Mouse (Mus musculus) hindbrain, embryonic 14.5 days (tissue): ENCODE data around the gene Prkcz. TPM values are rescaled to one million over a fixed set of nuclear protein-coding genes. Genes with fewer than 3 reads are reported as not detected.

ENCODE experiments used
- ATAC-seq: fragments of 200-750 bp; cut with Nextera tagmentation; 2 replicates; pipeline ENCODE4 v1.8.0; 2017; ENCODE audit warnings: moderate number of reproducible peaks, mild to moderate bottlenecking, moderate TSS enrichment, moderate library complexity; ENCODE audit not compliant: low FRiP score
- DNase-seq: peaks from one replicate; pipeline ENCODE4 v3.0.0-alpha.2; 2015; ENCODE audit warnings: low spot score
- H3K27ac ChIP-seq: fragments of 300-500 bp; sonication (generic); 2 replicates; pipeline ENCODE4 v1.5.1; 2014; ENCODE audit warnings: mild to moderate bottlenecking, moderate library complexity
- H3K27me3 ChIP-seq: fragments of 300-500 bp; sonication (generic); 2 replicates; pipeline ENCODE4 v1.6.1; 2014; ENCODE audit warnings: mild to moderate bottlenecking, low read length, mixed read lengths; ENCODE audit not compliant: control insufficient read depth, insufficient read depth
- H3K36me3 ChIP-seq: fragments of 300-500 bp; sonication (generic); replicated peaks from 2 replicates; pipeline ENCODE4 v1.6.1; 2014; ENCODE audit not compliant: control insufficient read depth, insufficient read depth
- H3K4me1 ChIP-seq: fragments of 300-500 bp; sonication (generic); replicated peaks from 2 replicates; pipeline ENCODE4 v1.6.1; 2014; ENCODE audit warnings: antibody characterized with exemption, low read length, mixed read lengths; ENCODE audit not compliant: control insufficient read depth, insufficient read depth
- H3K4me2 ChIP-seq: fragments of 300-500 bp; sonication (generic); replicated peaks from 2 replicates; pipeline ENCODE4 v1.6.1; 2014; ENCODE audit warnings: mild to moderate bottlenecking, moderate library complexity
- H3K4me3 ChIP-seq: fragments of 300-500 bp; sonication (generic); replicated peaks from 2 replicates; pipeline ENCODE4 v1.5.1; 2014; ENCODE audit warnings: mild to moderate bottlenecking, low read length
- H3K9ac ChIP-seq: fragments of 300-500 bp; sonication (generic); 2 replicates; pipeline ENCODE4 v1.6.1; 2014
- H3K9me3 ChIP-seq: fragments of 300-500 bp; sonication (generic); 2 replicates; pipeline ENCODE4 v1.6.1; 2016; ENCODE audit warnings: low read length; ENCODE audit not compliant: control insufficient read depth
- WGBS: fragments of 180-500 bp; shearing (Covaris S2); extraction: QIAGEN DNeasy Blood & Tissue Kit; methylation state at CpG from one replicate; pipeline ENCODE4 v1.1.7; 2014; 5-methylcytosine and 5-hydroxymethylcytosine counted together
- polyA plus RNA-seq: library from polyadenylated mRNA; unstranded; fragments of >200 nt; fragmentation: Nextera tagmentation; extraction: Ambion mirVana; gene quantifications from 2 replicates; pipeline ENCODE4 v1.2.1, GENCODE M21; 2014

Prkcz gene
- polyA plus RNA-seq, 1 experiment from 2014 or later, result 73.9 TPM

- no peaks in the 10 kb centered on the region for H3K27me3 ChIP-seq
Measured at GRCm38 (mm10) chr4:155323081-155323795, 37.9 kb downstream of the Prkcz start.

GRCm38 (mm10) chr4:155320281-155321244 is 40.6 kb downstream of the Prkcz start:
- no peaks in the 10 kb centered on the region for H3K9me3 ChIP-seq
- no peak overlapping the region for H3K4me3 ChIP-seq
- H3K36me3 ChIP-seq, result no peaks in the 10 kb centered on the region
- peaks cover 6% of the 10 kb centered on the region; the same call in 1 of the 2 replicates for H3K4me1 ChIP-seq
- peak; percentile 74 for ATAC-seq
- H3K9ac ChIP-seq, result peak overlapping the region; percentile 32
- peak; percentile 83 for DNase-seq
- H3K27ac ChIP-seq, result peak overlapping the region; percentile 78
- H3K4me2 ChIP-seq, result peak overlapping the region; percentile 19
- WGBS, result 55% methylated on average over 15 of the region's 15 CpGs
- no peaks in the 10 kb centered on the region for H3K27me3 ChIP-seq

More at GRCm38 (mm10) chr4:155323081-155323795, 37.9 kb downstream of the Prkcz start:
- DNase-seq (no peak), ATAC-seq (no peak)
- Histone ChIP-seq H3K4me3 (no peak overlapping the region), H3K9ac (no peak overlapping the region), H3K36me3 (no peaks in the 10 kb centered on the region), H3K4me2 (no peak overlapping the region), H3K4me1 (peaks cover 11% of the 10 kb centered on the region; the same call in 1 of the 2 replicates), H3K9me3 (no peaks in the 10 kb centered on the region), H3K27ac (no peak overlapping the region)
- WGBS, result 81% methylated on average over 3 of the region's 3 CpGs

- Histone ChIP-seq H3K4me1 (peaks cover 6% of the 10 kb centered on the region; the same call in 1 of the 2 replicates), H3K27ac (no peak overlapping the region), H3K36me3 (no peaks in the 10 kb centered on the region), H3K4me3 (no peak overlapping the region), H3K9me3 (no peaks in the 10 kb centered on the region), H3K9ac (no peak overlapping the region), H3K4me2 (no peak overlapping the region), H3K27me3 (no peaks in the 10 kb centered on the region)
- ATAC-seq, result no peak
- no peak for DNase-seq
- 51% methylated on average over 2 of the region's 2 CpGs for WGBS
Measured at GRCm38 (mm10) chr4:155318266-155318665, 42.9 kb downstream of the Prkcz start.

- WGBS, result 83% methylated on average over 3 of the region's 3 CpGs
- Histone ChIP-seq H3K4me1 (no peaks in the 10 kb centered on the region), H3K4me3 (no peak overlapping the region), H3K4me2 (no peak overlapping the region), H3K27me3 (no peaks in the 10 kb centered on the region), H3K9ac (no peak overlapping the region), H3K36me3 (no peaks in the 10 kb centered on the region), H3K27ac (no peak overlapping the region), H3K9me3 (no peaks in the 10 kb centered on the region)
- ATAC-seq (no peak), DNase-seq (no peak)
Measured at GRCm38 (mm10) chr4:155315031-155315430, 46.1 kb downstream of the Prkcz start.

- 81% methylated on average over 12 of the region's 12 CpGs for WGBS
Measured at GRCm38 (mm10) chr4:155308679-155309078, 52.5 kb downstream of the Prkcz start.

GRCm38 (mm10) chr4:155308068-155308467 is 53.1 kb downstream of the Prkcz start:
- 1% methylated on average over 11 of the region's 11 CpGs for WGBS
- no peak overlapping the region for H3K4me3 ChIP-seq

More at GRCm38 (mm10) chr4:155308679-155309078, 52.5 kb downstream of the Prkcz start:
- H3K9me3 ChIP-seq, result no peaks in the 10 kb centered on the region
- H3K4me2 ChIP-seq, result no peak overlapping the region
- H3K4me1 ChIP-seq, result peaks cover 34% of the 10 kb centered on the region
- DNase-seq (no peak), ATAC-seq (no peak)
- no peak overlapping the region for H3K4me3 ChIP-seq
- H3K9ac ChIP-seq, result no peak overlapping the region
- no peaks in the 10 kb centered on the region for H3K27me3 ChIP-seq
- H3K27ac ChIP-seq, result no peak overlapping the region
- no peaks in the 10 kb centered on the region for H3K36me3 ChIP-seq

GRCm38 (mm10) chr4:155307591-155307990 is 53.6 kb downstream of the Prkcz start:
- peaks cover 34% of the 10 kb centered on the region for H3K4me1 ChIP-seq
- no peak overlapping the region for H3K4me3 ChIP-seq
- peak overlapping the region; percentile 39; the same call in 1 of the 2 replicates for H3K9ac ChIP-seq
- 79% methylated on average over 5 of the region's 5 CpGs for WGBS
- H3K27me3 ChIP-seq, result no peaks in the 10 kb centered on the region
- ATAC-seq, result no peak
- no peaks in the 10 kb centered on the region for H3K36me3 ChIP-seq
- H3K27ac ChIP-seq, result peak overlapping the region; percentile 60
- no peaks in the 10 kb centered on the region for H3K9me3 ChIP-seq
- peak overlapping the region; percentile 37 for H3K4me2 ChIP-seq
- DNase-seq, result no peak

More at GRCm38 (mm10) chr4:155308068-155308467, 53.1 kb downstream of the Prkcz start:
- H3K27me3 ChIP-seq, result no peaks in the 10 kb centered on the region
- no peaks in the 10 kb centered on the region for H3K9me3 ChIP-seq
- no peaks in the 10 kb centered on the region for H3K36me3 ChIP-seq
- H3K9ac ChIP-seq, result peak overlapping the region; percentile 39; the same call in 1 of the 2 replicates
- DNase-seq (peak; percentile 84), ATAC-seq (peak; percentile 83)
- H3K27ac ChIP-seq, result peak overlapping the region; percentile 60
- H3K4me2 ChIP-seq, result peak overlapping the region; percentile 37
- peaks cover 34% of the 10 kb centered on the region for H3K4me1 ChIP-seq

- H3K9ac ChIP-seq, result no peak overlapping the region
- no peaks in the 10 kb centered on the region for H3K9me3 ChIP-seq
- H3K4me2 ChIP-seq, result no peak overlapping the region
- H3K36me3 ChIP-seq, result no peaks in the 10 kb centered on the region
- ATAC-seq, result no peak
- no peak for DNase-seq
- H3K27me3 ChIP-seq, result no peaks in the 10 kb centered on the region
- 68% methylated on average over 24 of the region's 24 CpGs for WGBS
- H3K4me3 ChIP-seq, result no peak overlapping the region
- H3K4me1 ChIP-seq, result peaks cover 39% of the 10 kb centered on the region
- H3K27ac ChIP-seq, result peak overlapping the region; percentile 56; the same call in 1 of the 2 replicates
Measured at GRCm38 (mm10) chr4:155306356-155307242, 54.6 kb downstream of the Prkcz start.
